Mouse (Mus musculus) forelimb bud, embryonic 11.5 days (tissue): ENCODE data around the gene Apon.
"Not testable (repeated sequence)": the region's sequence is repeated elsewhere in the genome, so short reads cannot be mapped to it uniquely, and the experiment has no call there.

Experiments used
- DNase-seq: peaks from one replicate; pipeline ENCODE4 v3.0.0-alpha.2; 2012; ENCODE audit warnings: low read depth, low spot score

Gene Apon

DNA sequence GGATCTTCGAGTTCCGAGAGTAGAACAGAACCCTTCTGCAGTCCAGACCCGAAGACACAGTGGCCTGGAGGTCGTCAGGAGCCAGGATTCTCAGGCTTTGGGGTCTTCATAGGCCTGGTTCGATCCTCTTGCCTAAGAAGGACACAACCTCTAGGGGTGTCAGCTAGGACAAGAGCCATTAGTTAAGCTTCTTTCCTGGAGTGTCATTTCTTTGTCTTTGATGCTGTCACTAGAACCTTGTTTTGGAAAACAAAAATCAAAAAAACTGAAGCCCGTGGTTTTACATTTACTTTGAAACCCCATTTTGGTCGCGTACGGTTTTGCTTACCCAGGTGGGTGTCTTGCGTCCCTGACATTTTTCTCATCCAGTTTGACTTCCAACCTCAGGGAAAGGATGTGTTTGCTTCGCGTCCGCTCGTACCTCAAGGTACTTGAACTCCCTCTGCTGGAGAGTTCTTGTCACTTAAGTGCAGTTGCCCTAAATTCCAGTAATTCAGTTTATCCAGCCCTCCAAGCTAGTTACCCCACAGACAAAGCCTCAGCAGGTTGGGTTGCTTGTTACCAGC is 21.4 kb upstream of the Apon start:
- DNase-seq = peak; percentile 87

DNA sequence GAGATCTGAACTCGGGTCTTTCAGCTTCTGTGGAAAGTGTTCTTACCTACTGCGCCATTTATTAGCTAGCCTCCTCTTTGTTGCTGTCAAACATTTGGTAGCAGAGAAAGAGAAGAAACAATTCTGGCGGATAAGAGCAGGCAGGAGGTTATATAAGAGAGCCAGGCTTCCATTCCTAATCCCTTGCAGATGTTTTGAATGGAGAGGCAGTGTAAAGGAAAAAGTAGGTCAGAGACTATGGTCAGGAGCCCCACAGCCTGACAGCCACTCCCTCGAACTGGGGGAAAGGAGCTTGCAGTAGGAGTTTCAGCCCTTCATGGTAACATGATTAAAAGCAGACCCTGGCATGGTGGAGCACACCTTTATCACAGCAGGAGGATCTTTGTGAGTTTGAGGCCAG is 17.6 kb upstream of the Apon start:
- no peak for DNase-seq

DNA sequence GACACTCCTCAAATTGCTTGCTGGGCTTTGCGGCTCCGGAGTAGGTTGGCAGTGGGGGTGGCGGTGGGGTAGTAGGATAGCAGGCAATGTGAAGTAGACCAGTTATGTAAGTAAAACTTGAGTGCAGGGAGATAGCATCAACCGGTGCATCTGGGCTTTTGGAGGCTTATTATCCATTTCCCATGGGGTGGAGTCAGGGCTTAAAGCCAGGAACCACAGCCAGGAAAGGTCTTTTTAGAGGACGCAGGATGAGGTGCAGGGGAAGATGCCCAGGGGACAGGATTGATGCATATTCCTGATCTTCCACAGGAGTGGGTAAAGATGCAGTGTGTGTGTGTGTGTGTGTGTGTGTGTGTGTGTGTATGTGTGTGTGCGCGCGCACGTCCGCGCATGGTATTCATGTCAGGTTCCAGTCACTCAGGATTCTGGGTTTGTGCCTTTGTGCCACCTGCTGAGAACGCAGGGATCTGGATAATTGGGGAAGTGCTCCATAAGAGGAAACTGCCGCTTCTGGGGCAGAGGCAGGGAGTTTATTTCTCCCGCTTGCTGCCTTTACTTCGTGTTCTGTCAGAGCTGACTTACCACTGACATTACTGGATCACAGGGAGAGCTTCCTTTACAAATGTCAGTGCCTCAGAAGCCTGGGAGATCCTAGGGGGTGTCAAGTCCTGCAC is 16.0 kb upstream of the Apon start:
- no peak for DNase-seq

DNA sequence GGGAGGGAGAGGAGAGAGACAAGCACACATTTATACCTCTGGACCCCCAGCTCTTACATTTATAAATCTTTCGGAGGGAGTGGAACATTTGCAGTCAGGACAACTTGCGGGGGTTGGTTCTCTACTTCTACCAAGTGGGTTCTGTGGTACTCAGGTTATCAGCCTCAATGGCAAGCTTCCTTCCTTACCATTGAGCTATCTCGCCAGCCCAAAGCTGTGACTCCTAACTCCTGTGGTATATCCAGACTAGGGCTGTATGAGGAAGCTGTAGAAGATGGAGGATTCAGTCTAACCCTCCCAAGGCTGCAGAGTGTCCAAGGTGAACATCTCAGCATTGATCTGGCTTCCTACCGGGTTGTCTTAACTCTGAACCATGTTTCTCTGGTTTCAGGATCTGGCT is 14.8 kb upstream of the Apon start:
- DNase-seq = no peak

DNA sequence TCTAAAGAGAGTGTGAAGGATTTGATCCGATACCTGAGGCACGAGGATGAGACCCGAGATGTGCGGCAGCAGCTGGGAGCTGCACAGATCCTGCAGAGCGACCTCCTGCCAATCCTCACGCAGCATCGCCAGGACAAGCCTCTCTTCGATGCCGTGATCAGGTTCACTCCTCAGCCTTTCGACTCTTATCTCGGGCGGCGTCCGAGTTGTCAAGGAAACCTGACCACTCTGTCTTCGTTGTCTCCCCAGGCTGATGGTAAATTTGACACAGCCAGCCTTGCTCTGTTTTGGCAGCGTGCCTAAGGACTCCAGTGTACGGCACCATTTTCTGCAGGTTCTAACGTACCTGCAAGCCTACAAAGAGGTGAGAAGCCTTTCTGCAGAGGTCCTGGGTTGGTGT is 13.8 kb upstream of the Apon start:
- DNase-seq = no peak

DNA sequence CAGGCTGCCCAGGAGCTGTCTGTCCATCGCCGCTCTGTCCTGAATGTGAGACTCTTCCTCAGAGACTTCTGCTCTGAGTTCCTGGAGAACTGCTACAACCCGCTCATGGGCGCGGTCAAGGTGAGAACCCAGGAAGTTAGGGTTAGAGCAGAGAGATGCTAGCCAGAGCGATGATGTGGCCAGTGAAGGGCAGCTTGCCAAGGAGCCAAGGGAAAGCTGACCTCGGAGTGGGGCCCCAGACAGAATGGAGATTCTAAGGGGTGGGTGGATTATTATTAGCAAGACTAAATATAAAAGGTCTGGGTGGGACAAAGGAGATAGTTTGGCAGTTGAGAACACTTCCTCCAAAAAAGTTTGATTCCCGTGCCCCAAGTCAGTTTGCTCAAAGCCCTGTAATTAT is 10.6 kb upstream of the Apon start:
- no peak for DNase-seq

DNA sequence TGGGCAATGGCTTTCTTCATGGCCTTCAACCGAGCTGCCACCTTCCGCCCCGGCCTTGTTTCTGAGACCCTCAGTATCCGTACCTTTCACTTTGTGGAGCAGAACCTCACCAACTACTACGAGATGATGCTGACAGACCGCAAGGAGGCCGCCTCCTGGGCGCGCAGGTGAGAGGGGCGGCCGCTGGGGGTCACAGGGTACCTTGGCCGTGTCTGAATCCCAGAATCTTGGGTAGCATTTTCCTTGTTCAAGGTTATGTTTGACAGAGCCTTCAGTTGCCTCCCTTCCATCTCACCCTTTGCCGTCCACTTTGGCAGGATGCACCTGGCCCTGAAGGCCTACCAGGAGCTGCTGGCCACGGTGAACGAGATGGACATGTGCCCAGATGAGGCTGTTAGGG is 9.8 kb upstream of the Apon start:
- no peak for DNase-seq

DNA sequence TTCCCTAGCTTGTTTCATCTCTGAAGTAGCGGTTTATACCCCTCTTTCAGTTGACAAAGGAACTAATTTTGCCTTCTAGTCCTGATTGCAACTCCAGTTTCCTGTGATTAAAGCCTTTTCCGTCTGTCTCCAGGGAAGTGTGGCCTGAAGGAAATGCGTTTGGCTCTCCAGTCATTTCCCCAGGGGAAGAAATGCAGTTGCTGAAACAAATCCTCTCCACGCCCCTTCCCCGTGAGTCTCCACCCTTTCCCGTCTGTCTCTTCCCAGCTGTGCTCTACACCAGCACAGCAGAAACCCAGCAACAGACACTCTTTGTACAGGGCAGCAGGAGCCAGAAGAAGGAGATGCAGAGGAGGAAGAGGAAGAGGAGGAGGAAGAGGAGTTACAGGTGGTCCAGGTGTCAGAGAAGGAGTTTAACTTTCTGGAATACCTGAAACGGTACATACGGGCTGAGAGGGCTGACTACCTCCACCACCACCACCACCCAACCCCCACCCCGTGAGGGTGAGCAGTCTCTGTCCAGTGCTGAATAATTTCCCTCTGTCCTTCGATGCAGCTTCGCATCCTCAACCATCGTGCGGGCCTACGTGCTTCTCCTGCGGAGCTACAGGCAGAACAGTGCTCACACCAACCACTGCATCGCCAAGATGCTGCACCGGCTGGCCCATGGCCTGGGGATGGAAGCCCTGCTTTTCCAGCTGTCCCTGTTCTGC is 6.7 kb upstream of the Apon start:
- DNase-seq = no peak

DNA sequence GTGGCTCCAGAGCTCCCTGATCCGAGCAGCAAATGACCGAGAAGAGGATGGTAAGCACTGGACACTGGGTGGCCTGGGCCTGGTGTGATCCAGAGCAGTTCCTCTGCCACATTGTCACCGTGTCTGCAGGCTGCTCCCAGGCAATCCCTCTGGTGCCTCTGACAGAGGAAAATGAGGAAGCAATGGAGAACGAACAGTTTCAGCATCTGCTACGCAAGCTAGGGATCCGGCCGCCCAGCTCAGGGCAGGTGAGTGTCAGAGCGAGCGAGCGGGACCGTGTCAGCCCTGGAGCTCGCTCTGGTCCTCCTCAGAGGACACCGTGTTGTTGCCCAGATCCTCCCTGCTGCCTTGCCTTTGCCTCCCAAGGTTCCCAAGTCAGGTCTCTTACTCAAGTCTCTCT is 3.3 kb upstream of the Apon start:
- no peak for DNase-seq

DNA sequence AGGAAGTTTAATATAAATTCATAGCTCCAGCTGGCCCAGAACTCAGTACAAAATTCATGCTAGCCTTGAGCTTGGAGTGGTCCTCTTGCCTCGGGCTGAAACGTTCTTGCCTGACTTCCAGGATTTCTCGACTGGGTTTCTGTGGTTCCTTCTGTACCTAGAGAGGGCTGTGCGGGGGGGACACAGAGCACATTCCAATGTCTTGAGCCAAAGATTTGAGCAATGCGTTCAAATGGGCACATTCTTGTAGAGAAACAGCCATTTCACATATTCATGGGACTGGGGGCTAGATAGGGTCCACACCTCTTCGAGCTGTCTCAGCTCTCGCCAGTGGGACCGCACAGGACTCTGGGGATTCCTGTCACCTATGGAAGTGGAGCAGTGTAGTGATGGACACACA is 2.0 kb downstream of the Apon start:
- DNase-seq = no peak

DNA sequence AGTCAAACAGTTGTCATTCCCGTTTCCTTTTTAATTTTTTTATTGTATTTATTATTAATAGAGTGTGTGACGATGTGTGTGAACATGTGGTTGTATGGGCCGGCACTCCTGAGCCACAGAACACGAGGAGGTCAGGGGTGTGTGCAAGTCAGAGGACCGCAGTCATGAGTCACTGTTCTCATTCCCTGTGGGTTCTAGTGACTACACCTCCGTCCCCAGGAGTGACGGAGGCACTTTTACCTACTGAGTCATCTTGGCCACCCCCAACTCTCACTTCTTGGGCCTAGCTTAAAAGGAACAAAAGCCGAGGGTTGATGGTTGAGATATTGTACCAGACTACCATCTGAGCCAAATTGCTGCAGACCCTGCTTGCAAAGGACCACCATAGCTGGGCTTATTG is 2.4 kb downstream of the Apon start:
- no peak for DNase-seq

DNA sequence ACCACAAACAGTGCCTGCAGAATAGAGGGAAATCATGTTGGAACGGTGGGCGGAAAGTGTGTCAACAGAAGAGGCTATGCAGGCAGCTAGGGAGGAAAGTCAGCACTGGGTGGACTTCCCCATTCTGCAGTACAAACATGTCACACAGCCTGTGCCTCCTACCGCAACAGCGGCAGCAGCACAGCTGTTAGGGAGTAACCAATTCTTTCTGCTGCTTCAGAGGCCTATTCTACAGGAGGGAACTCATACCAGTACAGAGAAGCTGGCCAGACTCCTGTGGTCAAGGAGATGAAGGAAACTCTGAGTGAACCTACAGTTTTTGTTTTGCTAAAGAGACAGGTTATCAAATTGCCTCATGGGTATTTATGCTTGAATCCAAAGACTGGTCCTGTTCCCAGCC is 5.1 kb downstream of the Apon start:
- no peak for DNase-seq

DNA sequence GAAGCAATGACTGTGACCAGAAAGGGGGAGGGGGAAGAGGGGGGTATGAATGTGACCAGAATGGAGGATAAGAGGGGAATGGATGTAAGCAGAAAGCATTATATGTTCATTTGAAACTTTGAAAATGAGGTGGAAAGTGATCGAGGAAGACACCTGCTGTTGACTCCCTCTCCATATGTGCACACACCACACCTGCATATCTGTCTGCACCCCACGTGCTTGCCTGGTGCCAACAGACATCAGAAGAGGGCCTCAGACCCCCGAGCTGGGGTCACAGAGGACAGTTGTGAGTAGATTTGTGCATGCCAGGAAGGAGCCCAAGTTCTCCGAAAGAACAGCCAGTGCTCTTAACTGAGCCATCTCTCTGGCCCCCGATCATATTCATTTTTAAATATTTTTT is 6.0 kb downstream of the Apon start:
- no peak for DNase-seq

DNA sequence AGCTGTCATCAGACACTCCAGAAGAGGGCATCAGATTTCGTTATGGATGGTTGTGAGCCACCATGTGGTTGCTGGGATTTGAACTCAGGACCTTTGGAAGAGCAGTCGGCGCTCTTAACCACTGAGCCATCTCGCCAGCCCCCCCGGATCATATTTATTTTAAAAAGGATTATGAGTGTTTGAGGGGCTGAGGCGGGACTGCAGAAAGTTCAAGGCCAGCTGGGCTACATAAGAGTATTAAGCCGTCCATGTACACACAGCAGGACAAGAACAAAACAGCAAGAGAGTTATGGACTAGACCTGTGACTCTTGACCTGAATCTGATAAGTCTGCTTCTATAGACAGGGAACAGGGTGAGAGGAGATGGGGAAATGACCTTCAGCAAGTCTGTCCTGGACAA is 6.5 kb downstream of the Apon start:
- not testable (repeated sequence) for DNase-seq

DNA sequence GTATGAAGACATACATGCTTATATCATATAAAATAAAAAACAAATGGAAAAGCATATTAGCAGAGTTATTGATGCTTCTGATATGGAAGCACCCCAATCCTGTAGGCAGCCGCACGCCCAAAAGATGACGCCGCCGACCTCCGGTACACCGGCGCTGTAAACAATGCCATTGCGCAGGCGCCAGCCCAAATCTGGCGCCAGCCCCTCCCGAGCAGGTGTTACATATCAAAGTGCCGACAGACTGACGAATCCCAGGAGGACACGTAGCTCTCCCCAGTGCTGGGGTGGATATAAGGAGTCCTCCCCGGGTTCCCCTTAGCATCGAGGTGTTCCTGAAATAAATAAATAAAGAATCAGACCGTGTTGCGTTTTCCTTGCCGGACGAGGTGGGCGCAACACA is 8.4 kb downstream of the Apon start:
- no peak for DNase-seq

DNA sequence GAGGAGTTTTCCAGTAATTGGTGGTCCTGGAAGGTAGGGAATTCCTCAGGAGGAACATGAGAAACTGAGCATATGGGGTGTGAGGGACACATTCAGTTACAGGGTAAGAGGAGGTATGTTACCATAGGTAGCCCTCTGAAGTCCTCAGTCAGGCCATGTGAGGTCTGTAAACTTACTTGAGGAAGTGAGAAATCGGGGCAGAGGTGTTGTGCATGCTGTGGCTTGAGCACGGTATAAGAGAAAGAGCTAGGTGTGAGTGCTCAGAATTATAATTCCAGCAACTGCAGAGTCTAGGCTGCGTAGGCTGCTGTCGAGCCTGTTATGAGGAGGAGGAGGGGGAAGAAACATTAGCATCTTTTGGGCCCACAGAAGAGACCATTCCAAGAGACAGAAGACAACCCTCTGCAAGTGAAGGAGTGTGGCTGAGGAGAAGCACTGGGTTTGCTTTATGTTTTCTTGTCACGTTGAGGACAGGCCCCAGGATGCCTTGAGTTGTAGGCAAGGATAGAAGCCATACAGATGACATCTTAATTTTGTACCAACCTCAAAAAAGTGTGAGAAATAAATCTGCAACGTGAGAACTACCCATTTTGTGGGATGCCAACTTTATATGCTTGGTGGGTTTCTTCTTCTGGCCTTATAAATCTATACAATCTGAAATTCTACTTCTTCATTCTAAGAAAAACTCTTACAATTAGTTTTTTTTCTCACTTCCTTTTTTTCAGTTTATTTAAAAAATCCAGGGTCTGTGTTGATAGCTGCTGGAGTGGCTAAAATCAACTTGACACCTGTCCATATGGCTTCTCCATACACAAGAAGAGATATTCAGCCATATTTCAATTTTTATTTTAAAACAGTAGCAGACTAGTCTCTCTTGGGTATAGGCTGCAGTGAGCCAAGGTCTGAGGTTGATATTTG is 9.8 kb downstream of the Apon start:
- no peak for DNase-seq

DNA sequence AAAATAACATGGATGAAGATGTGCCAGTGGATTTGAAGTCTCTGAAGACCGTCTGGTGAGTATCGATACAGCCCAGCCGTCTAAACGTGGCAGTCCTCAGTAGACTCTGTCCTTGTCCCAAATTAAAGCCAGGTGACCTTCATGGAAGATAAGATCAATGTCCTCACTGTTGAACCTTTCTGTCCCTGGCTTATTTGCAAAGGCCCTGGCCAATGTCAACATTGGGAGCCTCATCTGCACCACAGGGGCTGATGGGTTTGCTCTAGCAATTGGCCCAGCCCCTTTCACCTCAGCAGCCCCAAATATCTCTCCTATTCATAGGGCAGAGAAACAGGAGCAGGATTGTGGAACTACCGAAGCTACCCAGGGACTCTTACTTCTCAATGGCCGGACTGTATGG is 14.5 kb downstream of the Apon start, which contains the start of gene Apof:
Gene Apof (plus strand): TSS at position 301 of the 400 bp plus-strand sequence.
- no peak for DNase-seq

DNA sequence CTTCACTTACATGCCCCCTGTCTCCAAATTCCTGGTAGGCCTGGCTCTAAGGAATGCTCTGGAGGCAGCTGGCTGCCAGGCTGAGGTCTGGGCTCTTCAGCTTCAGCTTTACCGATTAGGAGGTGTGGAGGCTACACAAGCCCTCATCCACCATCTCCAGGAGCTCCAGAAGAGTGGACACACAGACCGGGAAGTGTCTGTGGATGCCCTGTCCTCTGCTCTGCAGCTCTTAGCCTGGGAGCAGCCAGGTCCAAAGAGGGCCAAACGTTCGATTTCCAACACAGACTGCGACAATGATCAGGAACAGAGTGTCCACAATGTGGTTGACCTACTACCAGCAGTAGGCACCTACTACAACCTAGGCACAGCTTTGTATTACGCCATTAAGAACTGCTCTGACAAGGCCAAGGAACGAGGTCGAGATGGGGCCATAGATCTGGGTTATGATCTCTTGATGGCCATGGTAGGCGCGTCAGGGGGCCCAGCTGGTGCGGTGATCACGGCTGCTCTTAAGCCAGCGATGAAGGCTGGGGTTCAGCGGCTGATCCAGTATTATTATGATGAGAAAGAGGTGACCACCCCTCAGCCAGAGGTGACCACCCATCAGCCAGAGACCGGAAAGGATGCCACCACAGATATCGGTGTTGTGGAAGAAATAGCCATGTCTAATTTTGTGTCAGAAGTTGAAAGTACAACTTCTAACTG is 15.5 kb downstream of the Apon start:
- DNase-seq = no peak

DNA sequence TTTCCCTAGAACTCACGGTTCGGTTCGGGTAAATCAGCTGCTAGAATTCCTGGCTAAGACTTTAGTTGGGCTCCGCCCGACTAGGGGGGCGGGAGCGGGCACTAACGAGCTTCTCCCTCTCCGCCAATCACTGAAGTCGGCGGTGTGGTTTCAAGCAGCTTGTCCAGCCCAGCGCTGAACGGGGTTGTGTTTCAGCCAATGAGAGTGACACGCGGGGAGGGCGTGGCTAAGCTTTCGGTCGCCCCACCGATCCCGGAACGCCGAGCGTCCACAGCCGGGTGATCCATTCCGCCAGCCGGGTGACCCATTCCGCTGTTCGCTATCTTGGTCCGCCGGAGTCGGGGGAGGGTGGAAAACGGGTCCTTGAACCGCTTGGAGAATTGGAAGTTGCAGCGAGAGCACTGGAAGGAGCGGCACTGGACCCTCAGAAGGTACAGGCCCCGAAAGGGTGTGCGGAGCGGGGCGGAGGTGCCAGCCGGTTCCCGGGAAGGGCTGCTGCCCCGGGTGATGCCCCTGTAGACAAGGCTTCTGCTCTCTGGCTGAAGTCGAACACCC is 16.5 kb downstream of the Apon start, which contains the start of gene Stat2:
Gene Stat2 (plus strand): TSS at position 273 of the 555 bp plus-strand sequence.
- DNase-seq = peak; percentile 96

DNA sequence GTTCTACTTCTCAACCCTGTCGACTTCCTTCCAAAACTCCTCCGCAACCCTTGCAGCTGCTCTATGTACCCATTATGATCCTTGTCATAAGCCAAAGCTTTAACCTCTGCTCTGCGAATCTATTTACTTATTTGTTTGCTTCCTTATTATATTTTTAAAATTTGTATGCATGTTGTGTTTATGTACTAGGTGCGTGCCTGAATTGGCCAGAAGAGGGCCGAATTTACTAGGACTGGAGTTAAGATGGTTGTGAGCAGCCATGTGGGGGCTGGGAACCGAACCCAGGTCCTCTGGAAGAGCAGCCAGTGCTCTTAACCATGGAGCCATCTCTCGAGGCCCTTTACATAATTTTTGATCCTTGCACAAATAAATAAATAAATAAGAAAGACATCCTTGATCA is 17.0 kb downstream of the Apon start:
- no peak for DNase-seq

DNA sequence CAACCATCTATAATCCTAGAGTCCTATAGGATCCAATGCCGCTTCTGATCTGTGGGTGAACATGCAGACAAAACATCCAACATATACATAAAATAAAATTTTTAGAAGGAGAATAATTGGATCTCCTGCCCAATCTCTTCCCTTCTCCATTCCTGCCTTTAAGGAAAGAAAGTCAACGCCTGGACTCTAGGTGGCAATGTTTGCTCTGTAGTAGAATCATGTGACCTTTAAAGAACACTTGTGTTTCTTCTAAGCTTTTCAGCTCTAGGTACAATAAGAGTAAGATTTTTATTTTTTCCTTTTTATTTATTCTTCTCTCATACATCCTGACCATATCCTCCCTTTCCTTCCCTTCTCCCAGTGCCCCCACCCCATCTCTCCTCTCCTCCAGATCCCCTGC is 18.0 kb downstream of the Apon start:
- no peak for DNase-seq
